Mouse (Mus musculus) cerebellum, postnatal 14 days (tissue): Measurements from ENCODE around the gene Sptbn1.
A peak's percentile ranks its signal among the peaks of the same experiment; 100 is the strongest.

Experiments
- DNase-seq, 2 experiments: peaks; one replicate each; pipeline ENCODE4 v3.0.0; 2021; ENCODE audit warnings: mixed read lengths in 2 of 2

Gene Sptbn1

GRCm38 (mm10) chr11:30118038-30118437 is 149.9 kb downstream of the Sptbn1 start:
- no peak for DNase-seq

- DNase-seq = no peak
Observed at GRCm38 (mm10) chr11:30113631-30114030, 154.3 kb downstream of the Sptbn1 start.

DNA sequence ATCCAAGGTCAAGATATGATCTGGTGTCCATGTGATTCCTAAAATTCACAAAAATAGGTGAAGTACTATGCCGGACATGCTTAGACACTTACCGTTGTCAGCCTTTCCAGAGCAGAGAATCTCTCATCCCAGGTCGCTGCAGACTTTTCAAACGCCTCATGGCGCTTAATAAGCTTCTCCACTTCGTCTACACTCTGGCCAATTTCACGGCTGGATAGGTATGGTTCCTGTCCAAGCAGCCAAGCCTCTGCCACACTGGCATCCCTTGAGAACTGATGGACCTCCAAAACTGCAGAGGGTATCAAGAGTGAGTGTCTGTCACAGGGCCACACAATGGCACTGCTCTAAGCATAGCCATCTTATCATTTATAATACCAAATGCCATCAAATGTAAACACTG is 157.3 kb downstream of the Sptbn1 start:
- peak; percentile 43 to 45 for DNase-seq

- DNase-seq = no peak
Observed at GRCm38 (mm10) chr11:30104177-30104576, 163.8 kb downstream of the Sptbn1 start.

GRCm38 (mm10) chr11:30102594-30102993 is 165.4 kb downstream of the Sptbn1 start:
- DNase-seq = no peak

DNA sequence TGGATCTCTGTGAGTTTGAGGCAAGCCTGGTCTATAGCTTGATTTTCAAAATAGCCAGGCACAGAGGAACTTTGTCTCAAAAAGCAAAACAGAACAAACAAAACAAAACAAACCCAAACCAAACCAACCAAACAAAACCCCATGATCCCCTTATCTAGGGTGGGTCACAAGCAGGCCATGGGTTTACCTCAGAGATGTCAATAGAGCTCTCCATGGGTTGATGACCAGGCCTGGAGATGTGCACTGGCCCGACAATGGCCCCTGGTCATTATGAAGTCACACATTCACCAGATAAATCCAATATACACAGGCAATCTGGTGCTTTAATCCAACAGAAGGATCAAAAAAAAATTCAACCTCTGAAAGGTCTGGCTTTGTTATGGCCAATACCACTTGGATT is 166.2 kb downstream of the Sptbn1 start:
- no peak for DNase-seq

GRCm38 (mm10) chr11:30101162-30101561 is 166.8 kb downstream of the Sptbn1 start:
- DNase-seq = no peak

DNA sequence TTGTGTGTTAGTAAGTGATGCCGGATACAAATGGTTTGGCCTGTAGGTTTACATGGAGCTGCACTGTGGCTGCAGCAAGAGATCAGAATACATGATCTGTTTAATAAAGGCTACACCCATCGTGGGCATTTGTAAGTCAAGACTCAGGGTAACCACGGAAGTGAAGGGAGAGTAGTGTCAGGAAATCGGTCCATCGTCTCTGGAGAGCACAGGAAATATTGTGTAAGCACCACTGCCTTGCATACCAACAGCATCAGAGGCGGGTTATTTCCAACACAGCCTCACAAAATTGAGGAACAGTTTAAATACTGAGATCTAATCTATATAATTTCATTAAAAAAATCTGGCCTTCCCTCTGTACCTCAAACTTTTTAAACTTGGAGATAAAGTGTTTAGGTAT is 168.1 kb downstream of the Sptbn1 start:
- no peak for DNase-seq

- DNase-seq = no peak
Observed at GRCm38 (mm10) chr11:30095212-30095773, 172.7 kb downstream of the Sptbn1 start.

DNA sequence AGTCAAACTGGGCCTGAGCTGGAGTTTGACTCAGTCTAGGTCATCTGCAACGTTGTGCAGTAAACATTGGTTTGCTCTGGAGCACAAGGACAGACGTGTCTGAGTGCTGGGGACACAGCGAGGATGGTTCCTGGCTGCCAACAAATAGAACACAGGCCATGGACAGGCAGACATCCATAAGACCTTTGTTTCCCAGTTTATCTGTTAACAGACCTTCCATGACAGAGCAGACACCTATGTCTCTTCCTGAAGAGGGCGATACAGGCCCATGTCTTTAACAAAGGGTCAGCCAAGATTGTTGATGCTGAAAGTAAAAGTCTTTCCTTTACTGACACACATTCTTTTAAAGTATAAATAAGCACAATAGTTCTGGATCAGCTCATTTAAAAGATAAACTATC is 176.1 kb downstream of the Sptbn1 start:
- DNase-seq = peak; percentile 28 to 60

DNA sequence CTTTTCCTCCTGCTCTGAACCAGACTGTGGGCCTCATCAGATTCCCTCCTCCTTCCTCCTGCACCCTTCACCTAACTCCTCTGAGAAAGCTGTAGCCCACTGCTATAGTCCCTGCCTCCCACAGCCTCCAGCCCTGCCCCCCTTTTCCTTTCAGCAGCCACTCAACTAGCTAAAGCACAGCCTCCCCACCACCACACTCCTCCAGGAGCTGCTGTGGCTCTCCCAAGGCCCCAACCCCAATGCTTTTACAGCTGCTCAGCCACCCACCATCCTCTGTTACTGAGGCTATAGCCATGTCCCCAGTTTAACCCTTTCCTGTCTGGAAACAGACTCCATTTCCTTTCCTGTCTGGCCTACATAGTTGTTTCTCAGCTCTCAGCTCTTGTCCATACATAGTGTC is 182.9 kb downstream of the Sptbn1 start:
- no peak for DNase-seq

GRCm38 (mm10) chr11:30057299-30057698 is 210.7 kb downstream of the Sptbn1 start:
- peak; percentile 3 to 9 for DNase-seq
